ENCODE assay signal across 27 mouse cellular contexts in the genomic region with DNA sequence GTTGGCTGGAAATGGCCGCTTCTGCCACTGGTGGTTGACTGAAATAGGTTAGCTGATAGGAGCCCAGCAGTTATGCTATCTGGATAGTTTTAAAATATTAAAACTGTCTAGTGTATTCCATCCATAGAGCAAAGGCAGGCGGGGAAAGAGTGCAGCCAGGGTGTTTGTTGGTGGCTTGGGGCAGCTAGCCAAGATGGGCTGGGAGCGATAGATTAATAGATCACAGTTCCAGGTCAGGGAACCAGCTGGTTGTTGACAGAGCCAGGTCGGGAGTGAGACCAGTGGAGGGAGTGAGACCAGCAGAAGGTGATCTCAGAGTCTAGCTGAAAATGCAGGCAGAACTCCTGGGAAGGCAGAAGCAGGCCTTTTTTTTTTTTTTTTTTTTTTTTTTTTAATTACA. TPM values are rescaled to one million over a fixed set of nuclear protein-coding genes. Genes with fewer than 3 reads are reported as not detected.
DNase-seq lines count a peak whose midpoint lies in the region; ATAC-seq and TF ChIP-seq lines count a peak whose summit lies in the region.
"Had no signal": no experiment of that assay in that cellular context is flagged by ENCODE, and none has a peak within 500 bp of the region (broad histone marks: within the 10 kb centered on the region; RNA-seq: fewer than 3 reads in every experiment).

No protein-coding gene starts in this region.

- ATAC-seq in forebrain, embryonic 16.5 days = no peak
- ATAC-seq in liver, embryonic 15.5 days (ENCODE audit: insufficient read depth) = 0 out of 2 replicates have a peak, but pooled peaks have one; percentile 35
- peak; percentile 82 for ATAC-seq in megakaryocyte-erythroid progenitor cell, adult 5-6 weeks (replicated peaks; ENCODE audit: low FRiP score, low TSS enrichment, poor library complexity, severe bottlenecking)
- no peak for ATAC-seq in hindbrain, embryonic 14.5 days (ENCODE audit: low FRiP score)
- ATAC-seq: activated CD4-positive, CD25-positive, alpha-beta regulatory T cell, adult 4 months; lung, postnatal 0 days had no signal

- no peak overlapping the region for H3K27ac ChIP-seq in forebrain, embryonic 10.5 days
- H3K27ac ChIP-seq in forebrain, embryonic 16.5 days (ENCODE audit: low read length) = no peak overlapping the region
- peak overlapping the region; percentile 81 for H3K27ac ChIP-seq in liver, adult 2 months (replicated peaks; ENCODE audit: insufficient read depth, low read depth, low read length)
- H3K27ac ChIP-seq in liver, embryonic 15.5 days (replicated peaks) = no peak overlapping the region
- H3K27ac ChIP-seq in hindbrain, embryonic 14.5 days = no peak overlapping the region
- H3K27ac ChIP-seq: embryonic facial prominence, embryonic 10.5 days; heart, embryonic 15.5 days; hindbrain, embryonic 15.5 days; liver, embryonic 14.5 days; midbrain, embryonic 12.5 days; neural tube, embryonic 15.5 days had no signal

- H3K4me2 ChIP-seq in forebrain, embryonic 16.5 days (ENCODE audit: low read length) = no peak overlapping the region
- no peak overlapping the region for H3K4me2 ChIP-seq in liver, embryonic 15.5 days
- H3K4me2 ChIP-seq in hindbrain, embryonic 14.5 days (replicated peaks) = no peak overlapping the region
- H3K4me2 ChIP-seq: heart, embryonic 15.5 days; hindbrain, embryonic 15.5 days; midbrain, embryonic 12.5 days; neural tube, embryonic 15.5 days had no signal

- H3K79me2 ChIP-seq in liver, adult 2 months (ENCODE audit: control insufficient read depth, insufficient read depth, low read length) = no peaks in the 10 kb centered on the region; the same call in 1 of the 2 replicates

- H3K9ac ChIP-seq in forebrain, embryonic 16.5 days (replicated peaks; ENCODE audit: low read depth, low read length) = no peak overlapping the region
- H3K9ac ChIP-seq in liver, adult 2 months (ENCODE audit: low read depth, low read length) = no peak overlapping the region
- no peak overlapping the region for H3K9ac ChIP-seq in liver, embryonic 15.5 days
- H3K9ac ChIP-seq in hindbrain, embryonic 14.5 days = no peak overlapping the region
- H3K9ac ChIP-seq: heart, embryonic 15.5 days; hindbrain, embryonic 15.5 days; liver, embryonic 14.5 days; midbrain, embryonic 12.5 days; neural tube, embryonic 15.5 days had no signal

- H3K36me3 ChIP-seq in forebrain, embryonic 10.5 days (replicated peaks) = no peaks in the 10 kb centered on the region
- H3K36me3 ChIP-seq in forebrain, embryonic 16.5 days (ENCODE audit: control insufficient read depth, insufficient read depth) = no peaks in the 10 kb centered on the region
- H3K36me3 ChIP-seq in liver, adult 2 months (ENCODE audit: control insufficient read depth, insufficient read depth, low read length) = no peaks in the 10 kb centered on the region
- H3K36me3 ChIP-seq in liver, embryonic 15.5 days (replicated peaks) = no peaks in the 10 kb centered on the region
- no peaks in the 10 kb centered on the region for H3K36me3 ChIP-seq in hindbrain, embryonic 14.5 days (replicated peaks; ENCODE audit: control insufficient read depth, insufficient read depth)
- H3K36me3 ChIP-seq: embryonic facial prominence, embryonic 10.5 days; heart, embryonic 15.5 days; hindbrain, embryonic 15.5 days; midbrain, embryonic 12.5 days; neural tube, embryonic 15.5 days had no signal

- H3K4me1 ChIP-seq in forebrain, embryonic 10.5 days = no peaks in the 10 kb centered on the region
- H3K4me1 ChIP-seq in forebrain, embryonic 16.5 days (replicated peaks; ENCODE audit: control insufficient read depth, insufficient read depth, low read length) = no peaks in the 10 kb centered on the region
- H3K4me1 ChIP-seq in liver, adult 2 months (ENCODE audit: control insufficient read depth, insufficient read depth, low read length) = peaks cover 15% of the 10 kb centered on the region
- peaks cover 17% of the 10 kb centered on the region; the same call in 1 of the 2 replicates for H3K4me1 ChIP-seq in liver, embryonic 15.5 days (replicated peaks)
- H3K4me1 ChIP-seq in hindbrain, embryonic 14.5 days (replicated peaks; ENCODE audit: control insufficient read depth, insufficient read depth, low read length) = no peaks in the 10 kb centered on the region
- H3K4me1 ChIP-seq: embryonic facial prominence, embryonic 10.5 days; heart, embryonic 15.5 days; hindbrain, embryonic 15.5 days; midbrain, embryonic 12.5 days; neural tube, embryonic 15.5 days had no signal

- DNase-seq in forebrain, embryonic 10.5 days (ENCODE audit: extremely low spot score, low spot score) = peak; percentile 6
- DNase-seq in liver, adult 2 months (ENCODE audit: extremely low read depth, low read depth, low spot score) = peak; percentile 93
- no peak for DNase-seq in liver
- DNase-seq in hindbrain, embryonic 14.5 days (ENCODE audit: low spot score) = no peak
- DNase-seq: cerebellum, adult 11-12 months; heart, postnatal 4 days; kidney, adult 9 months; right cerebral cortex, postnatal 14 days had no signal

- H3K9me3 ChIP-seq in forebrain, embryonic 10.5 days = no peaks in the 10 kb centered on the region
- H3K9me3 ChIP-seq in forebrain, embryonic 16.5 days (ENCODE audit: control insufficient read depth, low read length) = no peaks in the 10 kb centered on the region
- H3K9me3 ChIP-seq in liver, embryonic 15.5 days (replicated peaks) = no peaks in the 10 kb centered on the region
- no peaks in the 10 kb centered on the region for H3K9me3 ChIP-seq in hindbrain, embryonic 14.5 days (ENCODE audit: control insufficient read depth, low read length)
- H3K9me3 ChIP-seq: embryonic facial prominence, embryonic 10.5 days; heart, embryonic 15.5 days; hindbrain, embryonic 15.5 days; midbrain, embryonic 12.5 days; neural tube, embryonic 15.5 days had no signal

- 79% methylated on average over 4 of the region's 4 CpGs for WGBS in forebrain, embryonic 10.5 days
- WGBS in forebrain, embryonic 16.5 days = 66% methylated on average over 4 of the region's 4 CpGs
- WGBS in liver, adult 2 months = 25% methylated on average over 4 of the region's 4 CpGs
- 49% methylated on average over 4 of the region's 4 CpGs for WGBS in liver, embryonic 15.5 days (ENCODE audit: insufficient replicate concordance)
- WGBS in hindbrain, embryonic 14.5 days = 81% methylated on average over 4 of the region's 4 CpGs

- peaks cover 5% of the 10 kb centered on the region; the same call in 1 of the 2 replicates for H3K27me3 ChIP-seq in forebrain, embryonic 10.5 days (ENCODE audit: poor library complexity, severe bottlenecking)
- no peaks in the 10 kb centered on the region for H3K27me3 ChIP-seq in forebrain, embryonic 16.5 days (replicated peaks; ENCODE audit: control insufficient read depth, insufficient read depth, low read length)
- no peaks in the 10 kb centered on the region for H3K27me3 ChIP-seq in liver, adult 2 months (ENCODE audit: control insufficient read depth, insufficient read depth, low read length)
- H3K27me3 ChIP-seq in liver, embryonic 15.5 days = peaks cover 8% of the 10 kb centered on the region
- no peaks in the 10 kb centered on the region for H3K27me3 ChIP-seq in hindbrain, embryonic 14.5 days (ENCODE audit: control insufficient read depth, insufficient read depth, low read length)
- H3K27me3 ChIP-seq: hindbrain, embryonic 15.5 days had no signal

- no peak; the same call in 1 of the 2 replicates for TF ChIP-seq CTCF in liver, adult 2 months (IDR thresholded peaks at IDR 0.05; ENCODE audit: low read depth, low read length)

- no peak overlapping the region for H3K4me3 ChIP-seq in forebrain, embryonic 10.5 days
- H3K4me3 ChIP-seq in forebrain, embryonic 16.5 days (replicated peaks; ENCODE audit: low read length) = no peak overlapping the region
- H3K4me3 ChIP-seq in liver, adult 2 months (ENCODE audit: insufficient read depth, low read depth, low read length) = no peak overlapping the region
- no peak overlapping the region for H3K4me3 ChIP-seq in liver, embryonic 15.5 days (replicated peaks)
- no peak overlapping the region for H3K4me3 ChIP-seq in hindbrain, embryonic 14.5 days (replicated peaks; ENCODE audit: low read length)
- H3K4me3 ChIP-seq: embryonic facial prominence, embryonic 10.5 days; heart, embryonic 15.5 days; hindbrain, embryonic 15.5 days; midbrain, embryonic 12.5 days; neural tube, embryonic 15.5 days had no signal

- no peak for TF ChIP-seq POLR2A in liver, adult 2 months (IDR thresholded peaks at IDR 0.05; ENCODE audit: extremely low read depth, insufficient read depth, low read length)

RNA-seq across cellular contexts. Expression of gene 9130409I23Rik, which starts 13.4 kb away (rescaled TPM):
- not detected in 2 replicates for polyA plus RNA-seq in forebrain, embryonic 10.5 days (2016; fragmentation: Nextera tagmentation; extraction: Ambion mirVana)
- not detected in 2 replicates for polyA plus RNA-seq in forebrain, embryonic 16.5 days (2015; fragmentation: Nextera tagmentation; extraction: Ambion mirVana)
- 11.2 and 23.4 TPM in 2 replicates for total RNA-seq in liver, adult 2 months (2014; rRNA removed)
- polyA plus RNA-seq in liver, adult 2 months (2012; rRNA removed) = 3.8 and 4.2 TPM in 2 replicates
- polyA plus RNA-seq in liver, embryonic 15.5 days (2015; fragmentation: Nextera tagmentation; extraction: Ambion mirVana) = 0.10 TPM in 1 of 2 replicates, not detected in the other
- not detected in 2 replicates for total RNA-seq in megakaryocyte-erythroid progenitor cell, adult 5-6 weeks (2014; fragmentation: Nextera tagmentation)
- total RNA-seq in megakaryocyte-erythroid progenitor cell, adult 5-6 weeks (2017) = not detected in 2 replicates
- polyA plus RNA-seq in hindbrain, embryonic 14.5 days (2014; fragmentation: Nextera tagmentation; extraction: Ambion mirVana) = not detected in 2 replicates
- total RNA-seq: gastrocnemius, adult 18-20 months; gastrocnemius, postnatal 4 days; heart, postnatal 4 days; layer of hippocampus, postnatal 10 days; left cerebral cortex, adult 8-10 months had no signal
- polyA plus RNA-seq: C2C12; embryonic facial prominence, embryonic 10.5 days; heart, embryonic 15.5 days; hindbrain, embryonic 15.5 days; intestine, embryonic 14.5 days; large intestine, adult 2 months; limb, embryonic 11.5 days; lung, postnatal 0 days; midbrain, embryonic 12.5 days had no signal

RNA-seq across cellular contexts. Expression of gene Ephx1, which starts 16.9 kb away (rescaled TPM):
- 0.47 and 0.77 TPM in 2 replicates for polyA plus RNA-seq in forebrain, embryonic 10.5 days (2016; fragmentation: Nextera tagmentation; extraction: Ambion mirVana)
- 5.5 and 6.6 TPM in 2 replicates for polyA plus RNA-seq in forebrain, embryonic 16.5 days (2015; fragmentation: Nextera tagmentation; extraction: Ambion mirVana)
- 220 and 428 TPM in 2 replicates for total RNA-seq in liver, adult 2 months (2014; rRNA removed)
- polyA plus RNA-seq in liver, adult 2 months (2012; rRNA removed) = 287 and 304 TPM in 2 replicates
- 7.5 and 8.2 TPM in 2 replicates for polyA plus RNA-seq in liver, embryonic 15.5 days (2015; fragmentation: Nextera tagmentation; extraction: Ambion mirVana)
- total RNA-seq in megakaryocyte-erythroid progenitor cell, adult 5-6 weeks (2014; fragmentation: Nextera tagmentation) = 4.5 TPM in 1 of 2 replicates, not detected in the other
- 0.57 TPM in 1 of 2 replicates, not detected in the other for total RNA-seq in megakaryocyte-erythroid progenitor cell, adult 5-6 weeks (2017)
- 8.7 and 10.3 TPM in 2 replicates for polyA plus RNA-seq in hindbrain, embryonic 14.5 days (2014; fragmentation: Nextera tagmentation; extraction: Ambion mirVana)

Comparison
In these comparisons a context has a peak if more than half of its experiments do, and no peak if none do; other contexts are left out.
1. DNase-seq: peak in forebrain, embryonic 10.5 days (single experiment) and liver, adult 2 months (single experiment); none in liver (single experiment) and hindbrain, embryonic 14.5 days (single experiment).
2. RNA of gene Ephx1, which starts 16.9 kb away (polyA plus RNA-seq): 287 to 304 TPM in liver, adult 2 months; 8.7 to 10.3 TPM in hindbrain, embryonic 14.5 days, 7.5 to 8.2 TPM in liver, embryonic 15.5 days, 5.5 to 6.6 TPM in forebrain, embryonic 16.5 days and 0.47 to 0.77 TPM in forebrain, embryonic 10.5 days; every median in the first group is over 10 times any median in the second.
3. ATAC-seq: peak in liver, embryonic 15.5 days (single experiment) and megakaryocyte-erythroid progenitor cell, adult 5-6 weeks (single experiment); none in forebrain, embryonic 16.5 days (single experiment) and hindbrain, embryonic 14.5 days (single experiment).